Mouse (Mus musculus) fat pad, adult 2 months (tissue): Measurements from ENCODE around the gene Dgcr8.

Source experiments
- DNase-seq: peaks from one replicate; pipeline ENCODE4 v3.0.0-alpha.2; 2011; ENCODE audit warnings: low read depth, low spot score; ENCODE audit errors: extremely low read depth

The Dgcr8 gene

DNA sequence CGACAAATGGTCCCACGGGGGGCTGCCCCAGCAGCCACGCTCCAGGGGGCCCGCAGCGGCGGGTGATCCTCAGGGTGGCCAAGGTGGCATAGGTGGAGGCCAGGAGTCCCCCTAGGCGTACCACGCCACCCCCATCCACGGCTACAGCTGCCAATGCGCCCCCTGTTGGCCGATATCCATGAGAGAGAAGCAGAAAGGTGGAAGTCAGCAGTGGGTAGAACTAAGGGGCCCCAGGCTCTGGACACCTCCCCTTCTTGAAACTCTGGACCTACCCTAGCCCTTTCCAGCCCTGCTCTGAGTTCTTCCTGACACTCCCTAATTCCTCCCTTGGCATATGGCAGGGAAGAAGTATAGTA, 67.5 kb downstream of the Dgcr8 start:
- DNase-seq = no peak

DNA sequence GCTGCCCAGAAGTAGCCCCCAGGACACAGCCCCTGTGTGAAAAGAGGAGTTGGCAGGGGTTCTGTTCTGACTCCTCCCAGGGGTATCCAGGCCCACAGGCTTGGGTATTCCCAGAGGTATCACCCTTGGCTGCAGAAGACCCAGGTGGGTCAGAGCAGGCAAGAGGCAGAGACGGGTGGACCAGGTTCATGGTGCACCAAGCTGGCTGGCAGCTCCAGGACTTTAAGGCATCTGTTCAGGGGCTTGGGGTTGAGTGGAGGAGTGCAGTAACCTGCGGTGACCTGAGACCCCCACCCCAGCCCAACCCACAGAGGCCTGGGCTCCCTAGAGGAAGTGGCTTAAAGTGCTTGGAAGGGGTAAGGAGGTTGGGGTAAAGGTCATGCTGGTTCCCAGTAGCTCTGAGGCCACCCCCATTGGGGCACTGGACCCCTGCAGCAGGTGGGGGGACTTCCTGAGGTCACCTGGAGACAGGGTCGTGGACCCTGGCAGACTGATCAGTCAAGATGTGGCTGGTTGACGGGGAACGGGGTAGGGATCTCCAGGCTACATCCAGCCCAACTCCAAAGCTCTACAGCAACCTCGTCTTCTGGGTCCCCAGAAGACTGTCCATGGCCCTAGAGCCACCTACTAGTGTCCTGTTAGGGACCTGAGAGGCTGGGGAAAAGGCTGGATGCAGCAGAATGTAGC, 68.0 kb downstream of the Dgcr8 start:
- no peak for DNase-seq

DNA sequence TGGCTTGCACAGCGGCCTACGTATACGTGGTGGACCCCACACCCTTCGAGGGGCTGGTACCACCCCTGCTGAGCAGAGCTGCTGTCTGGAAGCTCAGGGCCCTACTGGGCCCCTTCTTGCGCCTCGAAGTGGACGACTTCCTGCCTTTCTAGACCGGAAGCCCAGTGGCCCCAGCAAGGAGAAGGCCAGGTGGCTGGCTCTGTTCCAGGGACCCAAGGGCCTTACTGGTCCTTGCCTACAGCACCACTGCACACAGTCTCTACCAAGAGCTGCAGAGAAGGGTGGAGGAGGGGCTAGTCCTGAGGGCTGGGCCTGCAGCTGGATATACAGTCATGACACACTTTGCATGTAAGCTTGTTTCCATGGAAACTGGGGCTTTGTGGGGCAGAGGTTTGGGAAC, 69.0 kb downstream of the Dgcr8 start:
- DNase-seq = no peak

DNA sequence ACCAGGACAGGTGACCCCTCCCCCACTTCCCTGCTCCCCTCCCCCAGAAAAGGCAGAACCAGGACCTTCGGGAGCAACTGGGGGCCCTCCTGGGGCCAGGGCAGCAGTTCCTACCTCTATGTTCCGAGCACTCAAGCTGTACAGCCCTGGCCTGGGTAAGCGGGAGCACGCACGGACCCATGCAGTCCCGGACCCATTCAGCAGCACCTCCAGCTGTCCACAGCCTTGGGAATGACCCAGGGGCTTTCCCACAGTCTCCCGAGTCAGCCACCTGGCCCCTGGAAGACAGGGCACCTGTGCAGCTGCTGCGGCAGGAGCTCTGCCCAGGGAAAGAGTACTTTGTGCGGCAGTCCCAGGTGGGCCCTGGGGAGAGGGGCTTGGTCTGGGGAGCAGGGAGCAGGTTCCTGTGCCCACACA, 70.5 kb downstream of the Dgcr8 start:
- DNase-seq = no peak

DNA sequence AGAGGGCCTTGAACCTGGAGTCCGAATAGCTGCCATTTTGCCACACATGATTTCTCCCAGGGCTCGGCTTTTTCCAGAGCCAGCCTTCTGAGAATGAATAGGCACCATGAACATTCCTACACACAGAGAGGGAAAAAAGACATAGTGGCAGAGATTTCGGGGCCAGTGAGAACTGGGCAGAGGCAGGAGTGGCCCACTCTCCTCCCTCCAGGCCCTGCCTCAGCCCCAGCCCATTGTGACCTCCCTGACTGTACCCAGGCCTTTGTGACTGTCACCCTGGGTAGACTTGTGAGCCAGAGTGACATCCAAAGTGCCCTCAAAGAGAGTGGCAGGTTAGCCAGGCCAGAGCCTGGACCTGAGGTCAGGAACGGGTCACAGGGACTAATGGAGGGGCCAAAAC, 71.5 kb downstream of the Dgcr8 start, which contains the start of gene Ccdc188:
Gene Ccdc188 (plus strand): TSS at position 301 of the 400 bp plus-strand sequence.
- DNase-seq = no peak

DNA sequence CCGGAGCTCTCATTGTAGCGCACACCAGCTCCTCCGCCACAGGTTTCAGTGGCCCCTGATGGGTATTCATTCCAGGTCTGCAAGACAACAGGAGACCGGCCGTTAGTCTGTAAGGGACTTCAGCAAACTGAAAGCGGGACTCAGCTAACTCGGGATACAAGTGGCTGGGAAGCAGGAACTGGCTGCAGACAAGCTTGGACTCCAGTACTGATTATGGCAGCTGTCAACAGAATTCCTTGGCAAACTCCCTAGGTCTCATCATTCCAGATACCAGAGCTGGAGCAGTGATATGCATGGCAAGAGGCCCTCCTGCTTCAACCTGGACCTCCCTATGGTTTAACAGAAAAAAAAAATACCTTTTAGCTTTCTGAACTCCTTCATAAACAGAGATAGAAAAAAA, 74.2 kb downstream of the Dgcr8 start:
- no peak for DNase-seq

DNA sequence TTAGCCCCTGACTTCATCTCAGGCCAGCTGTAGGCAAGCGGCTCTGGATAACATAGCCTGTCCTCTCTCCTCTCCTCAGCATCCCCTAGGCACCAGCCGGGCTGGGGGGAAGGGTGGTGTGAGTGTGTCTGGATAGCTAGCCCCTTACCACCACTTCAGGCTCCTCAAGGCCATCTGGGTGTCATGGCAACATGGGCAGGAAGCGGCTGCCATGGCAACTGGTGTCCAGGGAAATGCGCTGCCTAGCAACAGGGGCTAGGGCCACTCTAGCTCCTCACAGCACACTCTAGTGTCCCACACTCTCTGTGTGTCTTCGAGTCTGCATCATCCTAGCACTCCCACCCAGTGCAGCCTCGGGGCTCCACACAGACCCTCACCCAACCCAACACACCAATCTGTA, 75.4 kb downstream of the Dgcr8 start:
- DNase-seq = no peak

DNA sequence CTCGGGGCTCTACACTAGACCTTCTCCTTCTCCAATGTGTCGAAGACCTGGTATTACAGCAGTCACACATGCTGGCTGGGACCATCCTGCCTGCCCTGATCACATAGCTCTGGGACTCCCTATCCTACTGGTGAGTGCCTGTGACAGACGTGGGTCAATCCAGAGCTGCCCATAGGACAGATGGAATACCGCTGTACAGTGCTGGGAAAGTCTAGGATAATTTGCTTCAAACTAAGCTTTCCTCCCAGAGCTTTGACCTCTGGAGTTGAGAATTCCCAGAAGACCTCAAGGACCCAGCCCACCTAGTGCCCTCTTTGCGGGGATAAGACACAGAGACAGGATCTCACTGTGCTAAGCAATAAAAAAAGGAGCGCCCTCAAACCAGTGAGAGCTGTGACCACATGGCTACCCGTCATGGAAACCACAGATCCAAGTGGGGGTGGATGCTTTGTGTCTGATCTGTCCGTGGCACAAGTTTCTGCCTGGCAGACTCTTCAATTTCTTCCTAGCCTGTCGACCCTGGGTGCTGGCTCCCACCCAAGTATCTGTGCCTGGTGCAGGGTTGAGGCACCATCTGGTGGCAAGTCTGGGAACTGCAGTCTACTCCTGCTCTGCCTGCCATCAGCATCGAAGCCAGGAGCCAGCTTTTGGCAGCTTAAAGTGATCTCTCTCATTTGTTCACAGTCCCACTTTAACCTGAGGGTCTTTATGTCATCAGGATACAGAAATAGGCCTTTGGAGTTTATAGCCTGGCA, 77.5 kb downstream of the Dgcr8 start:
- DNase-seq = no peak

DNA sequence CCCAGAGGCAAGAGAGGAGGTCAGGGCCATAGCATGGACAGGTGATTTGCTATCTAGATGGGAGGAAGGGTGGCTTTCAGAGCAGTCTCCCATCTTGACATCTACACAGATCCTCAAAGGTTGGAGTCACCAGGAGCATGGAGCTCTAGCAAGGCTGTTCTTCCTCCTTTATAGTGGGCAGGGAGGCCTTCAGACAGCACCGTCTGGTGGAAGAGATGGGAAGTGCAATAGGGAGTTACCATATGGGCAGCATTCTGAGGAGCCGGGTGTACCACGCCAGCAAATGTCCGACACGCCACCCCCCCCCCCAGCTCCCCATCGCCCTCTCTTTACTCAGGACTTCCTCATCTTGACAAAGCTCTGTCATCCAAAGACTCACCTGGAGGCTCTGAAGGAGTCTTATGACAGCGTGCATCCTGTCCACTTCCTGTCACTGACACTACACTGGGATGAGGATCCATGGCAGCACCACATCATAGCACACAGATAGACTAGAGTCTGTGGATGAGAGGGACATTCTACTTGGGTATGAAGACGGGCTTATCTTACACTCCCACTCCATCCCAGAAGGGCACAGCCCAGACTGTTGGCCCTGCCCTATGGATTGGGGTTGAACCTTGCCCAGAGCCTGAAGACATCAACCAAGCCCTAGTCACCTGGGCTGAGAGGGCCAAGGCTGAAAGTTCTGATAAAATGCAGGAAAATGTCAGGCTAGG, 78.2 kb downstream of the Dgcr8 start:
- DNase-seq = no peak
